Mouse (Mus musculus) cerebellum, adult 11-12 months (tissue): ENCODE measurements at regions not wholly inside any gene's neighbourhood (a gene's known extent, or its start where the extent isn't known, plus 50 kb on each side); places are given as distances from the start of the nearest gene placed in this dataset.

Source experiments
- DNase-seq: peaks from one replicate; pipeline ENCODE4 v3.0.0; 2022

- no peak for DNase-seq
These were observed 88.4 kb upstream of the Plxnc1 start for GRCm38 (mm10) chr10:95032760-95033716.

GRCm38 (mm10) chr10:95031371-95031770, 86.7 kb upstream of the Plxnc1 start:
- DNase-seq: no peak

- DNase-seq: no peak
These were observed 86.2 kb upstream of the Plxnc1 start for GRCm38 (mm10) chr10:95030801-95031200.

GRCm38 (mm10) chr10:95029554-95029953, 84.9 kb upstream of the Plxnc1 start:
- no peak for DNase-seq

- no peak for DNase-seq
These were observed 81.1 kb upstream of the Plxnc1 start for GRCm38 (mm10) chr10:95025569-95026327.

GRCm38 (mm10) chr10:95021209-95021608, 76.6 kb upstream of the Plxnc1 start:
- DNase-seq: no peak

GRCm38 (mm10) chr10:95016896-95017295, 72.3 kb upstream of the Plxnc1 start:
- no peak for DNase-seq

- DNase-seq: peak; percentile 39
These were observed 70.8 kb upstream of the Plxnc1 start for GRCm38 (mm10) chr10:95015298-95015951.

GRCm38 (mm10) chr10:95013946-95014345, 69.3 kb upstream of the Plxnc1 start:
- DNase-seq: peak; percentile 47

- DNase-seq: no peak
These were observed 68.7 kb upstream of the Plxnc1 start for GRCm38 (mm10) chr10:95013213-95013915.

- no peak for DNase-seq
These were observed 65.7 kb upstream of the Plxnc1 start for GRCm38 (mm10) chr10:95010333-95010732.

- no peak for DNase-seq
These were observed 64.4 kb upstream of the Plxnc1 start for GRCm38 (mm10) chr10:95009081-95009480.

- no peak for DNase-seq
These were observed 59.6 kb upstream of the Plxnc1 start for GRCm38 (mm10) chr10:95004065-95004763.

GRCm38 (mm10) chr10:95003621-95004020, 59.0 kb upstream of the Plxnc1 start:
- DNase-seq: no peak

GRCm38 (mm10) chr10:95001650-95002049, 57.0 kb upstream of the Plxnc1 start:
- DNase-seq: no peak

GRCm38 (mm10) chr10:94999716-95000115, 55.1 kb upstream of the Plxnc1 start:
- DNase-seq: no peak
